Mouse (Mus musculus): Measurements from ENCODE around the gene Sipa1l3. TPM values are rescaled to one million over a fixed set of nuclear protein-coding genes. Genes with fewer than 3 reads are reported as not detected.
A peak's percentile ranks its signal among the peaks of the same experiment; 100 is the strongest.

Gene Sipa1l3
- polyA plus RNA-seq, 1 experiment from 2014 or later = 21.6 TPM

- Histone ChIP-seq H3K9me3 (ENCODE audit: control insufficient read depth, low read length) (no peaks in the 10 kb centered on the region), H3K36me3 (ENCODE audit: control insufficient read depth, insufficient read depth, low read length) (no peaks in the 10 kb centered on the region), H3K4me3 (ENCODE audit: low read length) (no peak overlapping the region), H3K27me3 (ENCODE audit: control insufficient read depth, insufficient read depth, low read depth, low read length) (no peaks in the 10 kb centered on the region), H3K27ac (ENCODE audit: low read length) (no peak overlapping the region), H3K4me1 (replicated peaks; ENCODE audit: control insufficient read depth, insufficient read depth, low read length) (no peaks in the 10 kb centered on the region), H3K4me2 (ENCODE audit: low read depth, low read length) (no peak overlapping the region), H3K9ac (ENCODE audit: low read length) (no peak overlapping the region)
- 69% methylated on average over 4 of the region's 4 CpGs for WGBS
- ATAC-seq (ENCODE audit: low read depth) = no peak
Measured at GRCm38 (mm10) chr7:29541608-29542007, 23.2 kb upstream of the Sipa1l3 start.

- Histone ChIP-seq H3K27ac (ENCODE audit: low read length) (no peak overlapping the region), H3K36me3 (ENCODE audit: control insufficient read depth, insufficient read depth, low read length) (no peaks in the 10 kb centered on the region), H3K4me1 (replicated peaks; ENCODE audit: control insufficient read depth, insufficient read depth, low read length) (no peaks in the 10 kb centered on the region), H3K4me3 (ENCODE audit: low read length) (no peak overlapping the region), H3K27me3 (ENCODE audit: control insufficient read depth, insufficient read depth, low read depth, low read length) (no peaks in the 10 kb centered on the region), H3K9ac (ENCODE audit: low read length) (no peak overlapping the region), H3K4me2 (ENCODE audit: low read depth, low read length) (no peak overlapping the region), H3K9me3 (ENCODE audit: control insufficient read depth, low read length) (no peaks in the 10 kb centered on the region)
- 77% methylated on average over 5 of the region's 5 CpGs for WGBS
- no peak for ATAC-seq (ENCODE audit: low read depth)
Measured at GRCm38 (mm10) chr7:29541186-29541585, 22.7 kb upstream of the Sipa1l3 start.

DNA sequence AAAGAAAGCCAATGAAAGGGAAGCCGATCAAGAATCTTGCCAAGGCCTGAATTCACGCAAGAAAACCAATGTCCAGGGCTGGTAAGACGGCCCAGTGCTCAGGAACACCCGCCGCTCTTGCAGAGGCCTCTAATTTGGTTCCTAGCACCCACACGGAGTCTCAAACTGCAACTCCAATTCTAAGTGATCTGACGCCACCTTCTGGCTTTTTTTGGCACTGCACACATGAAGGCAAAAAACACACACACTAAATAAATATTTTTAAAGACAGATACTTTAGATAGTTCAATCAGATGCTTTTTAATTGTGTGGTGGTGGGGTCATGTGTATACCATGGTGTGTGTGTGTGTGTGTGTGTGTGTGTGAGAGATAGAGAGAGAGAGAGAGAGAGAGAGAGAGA lies 22.2 kb upstream of the Sipa1l3 start:
- no peaks in the 10 kb centered on the region for H3K36me3 ChIP-seq (ENCODE audit: control insufficient read depth, insufficient read depth, low read length)
- WGBS = 90% methylated on average over 7 of the region's 7 CpGs
- H3K4me2 ChIP-seq (ENCODE audit: low read depth, low read length) = no peak overlapping the region
- no peaks in the 10 kb centered on the region for H3K27me3 ChIP-seq (ENCODE audit: control insufficient read depth, insufficient read depth, low read depth, low read length)
- no peak overlapping the region for H3K9ac ChIP-seq (ENCODE audit: low read length)
- no peaks in the 10 kb centered on the region for H3K4me1 ChIP-seq (replicated peaks; ENCODE audit: control insufficient read depth, insufficient read depth, low read length)
- H3K9me3 ChIP-seq (ENCODE audit: control insufficient read depth, low read length) = no peaks in the 10 kb centered on the region
- no peak overlapping the region for H3K4me3 ChIP-seq (ENCODE audit: low read length)
- H3K27ac ChIP-seq (ENCODE audit: low read length) = no peak overlapping the region
- ATAC-seq (ENCODE audit: low read depth) = no peak

- H3K36me3 ChIP-seq (ENCODE audit: control insufficient read depth, insufficient read depth, low read length) = no peaks in the 10 kb centered on the region
- WGBS = 0% methylated on average over 5 of the region's 5 CpGs
- no peak overlapping the region for H3K9ac ChIP-seq (ENCODE audit: low read length)
- H3K27ac ChIP-seq (ENCODE audit: low read length) = no peak overlapping the region
- H3K27me3 ChIP-seq (ENCODE audit: control insufficient read depth, insufficient read depth, low read depth, low read length) = no peaks in the 10 kb centered on the region
- H3K4me1 ChIP-seq (replicated peaks; ENCODE audit: control insufficient read depth, insufficient read depth, low read length) = no peaks in the 10 kb centered on the region
- H3K4me2 ChIP-seq (ENCODE audit: low read depth, low read length) = no peak overlapping the region
- ATAC-seq (ENCODE audit: low read depth) = peak; percentile 18; the same call in 1 of the 2 replicates
- no peak overlapping the region for H3K4me3 ChIP-seq (ENCODE audit: low read length)
- H3K9me3 ChIP-seq (ENCODE audit: control insufficient read depth, low read length) = no peaks in the 10 kb centered on the region
Measured at GRCm38 (mm10) chr7:29523700-29524099, 5.3 kb upstream of the Sipa1l3 start.

- Histone ChIP-seq H3K4me3 (ENCODE audit: low read length) (no peak overlapping the region), H3K4me2 (ENCODE audit: low read depth, low read length) (no peak overlapping the region), H3K9ac (ENCODE audit: low read length) (no peak overlapping the region), H3K36me3 (ENCODE audit: control insufficient read depth, insufficient read depth, low read length) (no peaks in the 10 kb centered on the region), H3K9me3 (ENCODE audit: control insufficient read depth, low read length) (no peaks in the 10 kb centered on the region), H3K27ac (ENCODE audit: low read length) (no peak overlapping the region), H3K27me3 (ENCODE audit: control insufficient read depth, insufficient read depth, low read depth, low read length) (no peaks in the 10 kb centered on the region), H3K4me1 (replicated peaks; ENCODE audit: control insufficient read depth, insufficient read depth, low read length) (peaks cover 4% of the 10 kb centered on the region)
- 57% methylated on average over 5 of the region's 5 CpGs for WGBS
- ATAC-seq (ENCODE audit: low read depth) = no peak
Measured at GRCm38 (mm10) chr7:29521841-29522575, 3.6 kb upstream of the Sipa1l3 start.

GRCm38 (mm10) chr7:29521365-29521764 lies 2.9 kb upstream of the Sipa1l3 start:
- H3K4me1 ChIP-seq (replicated peaks; ENCODE audit: control insufficient read depth, insufficient read depth, low read length) = peaks cover 10% of the 10 kb centered on the region
- H3K27me3 ChIP-seq (ENCODE audit: control insufficient read depth, insufficient read depth, low read depth, low read length) = no peaks in the 10 kb centered on the region
- H3K27ac ChIP-seq (ENCODE audit: low read length) = no peak overlapping the region
- H3K9ac ChIP-seq (ENCODE audit: low read length) = no peak overlapping the region
- H3K9me3 ChIP-seq (ENCODE audit: control insufficient read depth, low read length) = no peaks in the 10 kb centered on the region
- no peak overlapping the region for H3K4me2 ChIP-seq (ENCODE audit: low read depth, low read length)
- no peak for ATAC-seq (ENCODE audit: low read depth)
- 62% methylated on average over 5 of the region's 5 CpGs for WGBS
- H3K4me3 ChIP-seq (ENCODE audit: low read length) = no peak overlapping the region
- no peaks in the 10 kb centered on the region for H3K36me3 ChIP-seq (ENCODE audit: control insufficient read depth, insufficient read depth, low read length)

DNA sequence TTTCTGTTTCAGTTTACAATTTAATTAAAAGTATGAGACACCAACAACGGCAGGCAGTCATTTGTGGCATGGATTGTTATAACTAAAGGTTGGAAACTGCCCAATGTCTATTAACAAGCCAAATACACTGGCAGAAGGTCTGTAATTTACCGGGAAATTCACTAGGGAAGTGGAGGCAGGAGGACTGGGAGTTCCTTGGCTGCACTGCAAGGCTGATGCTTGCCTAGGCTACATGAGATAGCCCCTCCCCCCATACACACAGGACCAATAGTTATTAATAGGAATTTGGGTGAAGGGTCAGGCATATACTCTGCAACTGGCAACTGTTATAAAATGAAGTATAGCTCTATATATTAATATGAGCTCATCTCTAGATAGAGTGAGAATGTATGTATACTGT lies 2.4 kb upstream of the Sipa1l3 start:
- H3K9me3 ChIP-seq (ENCODE audit: control insufficient read depth, low read length) = no peaks in the 10 kb centered on the region
- no peak overlapping the region for H3K4me3 ChIP-seq (ENCODE audit: low read length)
- no peaks in the 10 kb centered on the region for H3K27me3 ChIP-seq (ENCODE audit: control insufficient read depth, insufficient read depth, low read depth, low read length)
- H3K4me1 ChIP-seq (replicated peaks; ENCODE audit: control insufficient read depth, insufficient read depth, low read length) = peaks cover 13% of the 10 kb centered on the region
- H3K4me2 ChIP-seq (ENCODE audit: low read depth, low read length) = no peak overlapping the region
- no peak overlapping the region for H3K9ac ChIP-seq (ENCODE audit: low read length)
- no peaks in the 10 kb centered on the region for H3K36me3 ChIP-seq (ENCODE audit: control insufficient read depth, insufficient read depth, low read length)
- ATAC-seq (ENCODE audit: low read depth) = no peak
- no peak overlapping the region for H3K27ac ChIP-seq (ENCODE audit: low read length)
- WGBS = 48% methylated on average over 2 of the region's 2 CpGs

- Histone ChIP-seq H3K27ac (ENCODE audit: low read length) (peak overlapping the region; percentile 94), H3K4me1 (replicated peaks; ENCODE audit: control insufficient read depth, insufficient read depth, low read length) (peaks cover 19% of the 10 kb centered on the region), H3K36me3 (ENCODE audit: control insufficient read depth, insufficient read depth, low read length) (no peaks in the 10 kb centered on the region), H3K9ac (ENCODE audit: low read length) (peak overlapping the region; percentile 74), H3K4me3 (ENCODE audit: low read length) (peak overlapping the region; percentile 92), H3K4me2 (ENCODE audit: low read depth, low read length) (peak overlapping the region; percentile 88), H3K27me3 (ENCODE audit: control insufficient read depth, insufficient read depth, low read depth, low read length) (no peaks in the 10 kb centered on the region), H3K9me3 (ENCODE audit: control insufficient read depth, low read length) (no peaks in the 10 kb centered on the region)
- peak; percentile 3 for ATAC-seq (ENCODE audit: low read depth)
- WGBS = under 1% methylated on average over 19 of the region's 19 CpGs
Measured at GRCm38 (mm10) chr7:29519211-29519550, 740 bp upstream of the Sipa1l3 start.

DNA sequence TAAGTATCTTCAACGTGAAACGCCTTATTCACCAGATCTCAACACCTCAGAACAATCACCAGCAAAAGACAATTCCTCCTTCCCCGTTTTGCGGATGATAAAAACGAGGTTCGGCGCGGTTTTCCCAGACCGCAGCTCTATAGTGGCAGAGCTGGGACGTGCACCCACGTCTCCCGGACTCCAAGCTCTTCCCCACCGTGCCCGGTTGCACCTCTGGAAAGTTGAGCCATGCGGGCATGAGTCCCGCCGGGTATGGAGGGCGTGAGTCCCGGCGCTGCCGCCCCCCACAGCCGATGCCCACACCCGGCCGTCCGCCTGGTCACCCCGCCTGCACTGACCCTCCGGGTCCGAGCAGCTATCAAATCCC lies 404 bp downstream of the Sipa1l3 start:
- H3K36me3 ChIP-seq (ENCODE audit: control insufficient read depth, insufficient read depth, low read length) = no peaks in the 10 kb centered on the region
- H3K4me3 ChIP-seq (ENCODE audit: low read length) = peak overlapping the region; percentile 92
- H3K4me1 ChIP-seq (replicated peaks; ENCODE audit: control insufficient read depth, insufficient read depth, low read length) = peaks cover 27% of the 10 kb centered on the region
- H3K9me3 ChIP-seq (ENCODE audit: control insufficient read depth, low read length) = no peaks in the 10 kb centered on the region
- H3K4me2 ChIP-seq (ENCODE audit: low read depth, low read length) = peak overlapping the region; percentile 83
- no peak for ATAC-seq (ENCODE audit: low read depth)
- H3K9ac ChIP-seq (ENCODE audit: low read length) = peak overlapping the region; percentile 94
- H3K27me3 ChIP-seq (ENCODE audit: control insufficient read depth, insufficient read depth, low read depth, low read length) = no peaks in the 10 kb centered on the region
- 1% methylated on average over 28 of the region's 28 CpGs for WGBS
- H3K27ac ChIP-seq (ENCODE audit: low read length) = peak overlapping the region; percentile 70

DNA sequence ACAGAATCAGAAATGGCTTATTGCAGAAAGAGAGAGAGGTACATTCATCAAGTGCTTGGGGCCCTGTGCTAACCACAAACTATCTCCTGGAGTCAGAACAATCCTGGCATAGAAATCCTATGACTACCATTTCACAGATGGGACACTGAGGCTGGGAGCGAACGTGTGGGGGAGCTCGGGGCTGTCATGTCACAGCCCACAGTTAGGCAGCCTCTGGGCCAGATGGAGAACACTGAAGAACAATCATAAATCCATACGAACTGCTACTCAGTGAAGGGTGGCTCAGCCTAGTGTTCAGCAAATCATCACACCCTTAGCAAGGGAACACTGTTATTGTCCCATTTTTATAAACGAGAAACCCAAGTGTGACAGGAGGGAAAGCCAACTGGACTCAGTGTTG lies 1.3 kb downstream of the Sipa1l3 start:
- H3K4me2 ChIP-seq (ENCODE audit: low read depth, low read length) = peak overlapping the region; percentile 83
- H3K9ac ChIP-seq (ENCODE audit: low read length) = peak overlapping the region; percentile 94
- peak overlapping the region; percentile 92 for H3K4me3 ChIP-seq (ENCODE audit: low read length)
- H3K9me3 ChIP-seq (ENCODE audit: control insufficient read depth, low read length) = no peaks in the 10 kb centered on the region
- WGBS = 42% methylated on average over 5 of the region's 5 CpGs
- no peaks in the 10 kb centered on the region for H3K36me3 ChIP-seq (ENCODE audit: control insufficient read depth, insufficient read depth, low read length)
- peaks cover 35% of the 10 kb centered on the region for H3K4me1 ChIP-seq (replicated peaks; ENCODE audit: control insufficient read depth, insufficient read depth, low read length)
- no peak for ATAC-seq (ENCODE audit: low read depth)
- no peak overlapping the region for H3K27ac ChIP-seq (ENCODE audit: low read length)
- H3K27me3 ChIP-seq (ENCODE audit: control insufficient read depth, insufficient read depth, low read depth, low read length) = no peaks in the 10 kb centered on the region
